Mouse (Mus musculus) lung, postnatal 10 days (tissue): ENCODE data around the gene Gm20920.
"Not testable (repeated sequence)": the region's sequence is repeated elsewhere in the genome, so short reads cannot be mapped to it uniquely, and the experiment has no call there.

ENCODE experiments used
- DNase-seq: peaks from one replicate; pipeline ENCODE4 v3.0.0; 2021

Gm20920 gene

DNA sequence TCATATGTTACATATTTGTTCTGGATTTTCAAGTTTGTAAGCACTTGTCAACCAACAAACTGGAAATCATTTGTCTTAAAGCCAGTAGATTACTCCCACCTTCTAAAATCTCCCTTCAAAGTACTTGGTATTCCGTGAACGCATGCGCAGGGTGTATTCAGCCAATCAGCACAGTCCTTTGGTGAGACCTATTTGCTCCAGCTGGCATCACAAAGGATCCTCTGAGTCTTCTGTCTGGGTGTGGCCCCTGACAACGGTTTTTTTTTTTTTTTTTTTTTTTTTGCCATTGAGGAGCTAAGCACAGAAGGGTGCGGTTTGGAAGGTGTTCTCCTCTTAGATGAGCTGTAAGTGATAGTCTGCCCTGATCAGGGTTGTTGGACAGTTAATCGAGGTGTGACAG is at the start of gene Gm20920:
Gene Gm20920, plus strand, starts transcription at position 301 of the 400 bp plus-strand sequence.
- DNase-seq = not testable (repeated sequence)
